Mouse (Mus musculus): ENCODE measurements around the gene Grm1. TPM values are rescaled to one million over a fixed set of nuclear protein-coding genes. Genes with fewer than 3 reads are reported as not detected.

Gene Grm1
- total and polyA plus RNA-seq, 3 experiments = not detected

DNA sequence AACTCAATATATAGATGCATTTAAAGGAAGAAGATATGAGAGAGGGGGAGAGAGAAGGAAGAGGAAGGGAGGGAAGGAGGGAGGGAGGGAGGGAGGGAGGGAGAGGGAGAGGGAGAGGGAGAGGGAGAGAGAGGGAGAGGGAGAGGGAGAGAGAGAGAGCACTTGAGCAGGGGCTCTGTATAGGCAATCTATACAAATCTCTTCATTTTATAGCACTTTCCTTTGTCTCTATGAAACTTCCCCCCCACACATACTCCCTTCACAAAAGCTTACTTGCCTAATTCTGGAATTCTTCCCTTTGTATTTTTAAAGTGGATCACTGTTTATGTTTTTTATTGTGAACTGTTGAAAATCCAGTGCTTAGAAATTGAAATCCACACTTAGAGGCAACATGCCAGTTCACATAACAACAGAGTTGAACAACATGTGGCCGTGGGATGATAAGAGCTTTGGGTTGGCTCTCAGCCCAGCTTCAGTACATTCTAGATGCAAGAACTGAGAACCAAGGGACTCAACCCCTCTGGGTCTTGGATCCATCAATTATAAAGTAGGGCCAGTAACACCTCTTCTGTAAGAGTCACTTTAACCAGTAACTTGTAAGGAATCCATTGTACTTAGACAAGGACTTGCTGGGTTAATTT, 345.0 kb downstream of the Grm1 start:
- H3K4me2 ChIP-seq (ENCODE audit: insufficient read depth, low read depth, poor library complexity, severe bottlenecking) = no peak overlapping the region
- in situ Hi-C loops (cut with MboI; ENCODE audit: low pct_ligation_motif_present, low pct_unique_long_range_greater_than_20kb, low sequenced_read_pairs) = no loop called here
- DNase-seq (ENCODE audit: extremely low read depth) = no peak

DNA sequence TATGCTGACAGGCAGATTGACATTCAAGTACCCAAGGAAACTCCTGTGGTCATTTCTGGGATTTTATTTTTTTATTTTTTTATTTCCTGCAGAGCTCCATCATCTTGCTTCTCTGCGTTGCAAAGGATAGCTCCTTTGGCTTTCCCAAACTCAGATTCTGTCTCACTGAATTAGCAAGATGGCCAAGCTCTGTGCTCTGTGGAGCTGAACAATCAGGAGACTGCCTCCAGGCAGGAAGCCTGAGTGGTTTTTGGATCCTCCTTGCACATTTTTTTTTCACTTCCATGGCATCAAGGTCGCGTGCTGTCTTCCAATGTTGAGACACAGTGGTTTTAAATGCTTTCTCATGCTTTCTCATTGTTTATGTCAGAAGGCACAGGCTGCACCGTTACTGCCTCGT, 347.6 kb downstream of the Grm1 start:
- Histone ChIP-seq H3K27me3 (replicated peaks) (no peaks in the 10 kb centered on the region), H3K4me3 (replicated peaks in 1 of 3; ENCODE audit: low read depth in 2 of 3, low read length in 2 of 3, poor library complexity in 1 of 3) (no peak overlapping the region), H3K27ac (ENCODE audit: insufficient read depth, low read depth) (no peak overlapping the region), H3K79me2 (replicated peaks; ENCODE audit: control insufficient read depth, extremely low read depth, insufficient read depth, poor library complexity, severe bottlenecking) (no peaks in the 10 kb centered on the region), H3K9ac (ENCODE audit: insufficient read depth, low read depth) (no peak overlapping the region), H3K4me1 (ENCODE audit: control insufficient read depth in 1 of 2, insufficient read depth in 2 of 2) (peaks cover 0 to 7% of the 10 kb centered on the region in 2 experiments; a peak in 2 of 4 replicates), H3K4me2 (ENCODE audit: insufficient read depth, low read depth, poor library complexity, severe bottlenecking) (no peak overlapping the region), H3K36me3 (replicated peaks in 1 of 2; ENCODE audit: control insufficient read depth in 1 of 2, insufficient read depth in 1 of 2, low read length in 1 of 2) (no peaks in the 10 kb centered on the region), H3K9me3 (replicated peaks; ENCODE audit: low read length) (no peaks in the 10 kb centered on the region)
- TF ChIP-seq RCOR1 (conservative IDR thresholded peaks at IDR 0.05; ENCODE audit: low read depth, low read length) = no peak
- no peak for TF ChIP-seq ELF1 (IDR thresholded peaks at IDR 0.05; ENCODE audit: low read depth, low read length)
- TF ChIP-seq SIN3A (IDR thresholded peaks at IDR 0.05; ENCODE audit: low read length) = no peak
- no peak for TF ChIP-seq RAD21 (IDR thresholded peaks at IDR 0.05; ENCODE audit: low read depth, low read length)
- no peak for TF ChIP-seq JUND (conservative IDR thresholded peaks at IDR 0.05; ENCODE audit: low read depth, low read length)
- no peak for TF ChIP-seq USF2 (conservative IDR thresholded peaks at IDR 0.05; ENCODE audit: low read depth, low read length)
- no peak for TF ChIP-seq IRF4 (IDR thresholded peaks at IDR 0.05; ENCODE audit: low read depth, low read length)
- no peak for TF ChIP-seq MAZ (IDR thresholded peaks at IDR 0.05; ENCODE audit: low read depth, low read length)
- no peak for TF ChIP-seq BHLHE40 (IDR thresholded peaks at IDR 0.05; ENCODE audit: low read depth, low read length)
- no peak for TF ChIP-seq SMC3 (IDR thresholded peaks at IDR 0.05; ENCODE audit: low read depth, low read length)
- dilution Hi-C loops (cut with MboI; ENCODE audit: extremely low pct_ligation_motif_present, extremely low pct_unique_long_range_greater_than_20kb, low sequenced_read_pairs) = no loop called here
- no peak for DNase-seq (ENCODE audit: extremely low read depth)
- in situ Hi-C loops (cut with MboI; ENCODE audit: low pct_ligation_motif_present, low pct_unique_long_range_greater_than_20kb, low sequenced_read_pairs) = no loop called here

More for the DNA sequence above, 345.0 kb downstream of the Grm1 start:
- Histone ChIP-seq H3K27ac (ENCODE audit: insufficient read depth, low read depth) (no peak overlapping the region), H3K9ac (ENCODE audit: insufficient read depth, low read depth) (no peak overlapping the region), H3K27me3 (replicated peaks) (no peaks in the 10 kb centered on the region), H3K36me3 (replicated peaks in 1 of 2; ENCODE audit: control insufficient read depth in 1 of 2, insufficient read depth in 1 of 2, low read length in 1 of 2) (no peaks in the 10 kb centered on the region), H3K79me2 (replicated peaks; ENCODE audit: control insufficient read depth, extremely low read depth, insufficient read depth, poor library complexity, severe bottlenecking) (no peaks in the 10 kb centered on the region), H3K4me1 (ENCODE audit: control insufficient read depth in 1 of 2, insufficient read depth in 2 of 2) (peaks cover 0 to 7% of the 10 kb centered on the region in 2 experiments; a peak in 2 of 4 replicates), H3K4me3 (replicated peaks in 1 of 3; ENCODE audit: low read depth in 2 of 3, low read length in 2 of 3, poor library complexity in 1 of 3) (no peak overlapping the region), H3K9me3 (replicated peaks; ENCODE audit: low read length) (no peaks in the 10 kb centered on the region)
- dilution Hi-C loops (cut with MboI; ENCODE audit: extremely low pct_ligation_motif_present, extremely low pct_unique_long_range_greater_than_20kb, low sequenced_read_pairs) = no loop called here
- no peak for TF ChIP-seq ETS1 (conservative IDR thresholded peaks at IDR 0.05; ENCODE audit: low read depth, low read length)

DNA sequence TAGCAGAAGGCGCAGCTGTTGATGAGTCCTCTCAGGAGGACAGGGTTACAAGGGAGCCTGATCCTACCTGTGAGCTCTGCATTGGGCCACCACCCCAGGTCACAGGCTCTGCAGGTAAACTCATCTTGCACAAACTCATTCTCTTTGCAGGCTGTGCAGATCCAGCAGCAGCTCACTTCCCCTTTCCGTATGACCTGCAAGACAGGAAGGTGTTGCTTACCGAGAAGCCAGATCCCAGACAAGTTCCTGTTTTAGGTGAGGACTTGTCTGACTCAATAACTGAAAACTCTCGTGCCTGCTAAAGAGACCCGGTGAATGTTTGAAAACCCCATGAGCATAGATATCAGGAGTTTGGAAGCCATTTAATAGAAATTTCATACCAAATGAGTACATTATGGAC, 349.1 kb downstream of the Grm1 start:
- in situ Hi-C loops (cut with MboI; ENCODE audit: low pct_ligation_motif_present, low pct_unique_long_range_greater_than_20kb, low sequenced_read_pairs) = no loop called here
- H3K27ac ChIP-seq (ENCODE audit: insufficient read depth, low read depth) = no peak overlapping the region
- H3K4me3 ChIP-seq (replicated peaks in 1 of 3; ENCODE audit: low read depth in 2 of 3, low read length in 2 of 3, poor library complexity in 1 of 3) = no peak overlapping the region
- dilution Hi-C loops (cut with MboI; ENCODE audit: extremely low pct_ligation_motif_present, extremely low pct_unique_long_range_greater_than_20kb, low sequenced_read_pairs) = no loop called here
- peaks cover 0 to 7% of the 10 kb centered on the region in 2 experiments; a peak in 2 of 4 replicates for H3K4me1 ChIP-seq (ENCODE audit: control insufficient read depth in 1 of 2, insufficient read depth in 2 of 2)
- DNase-seq (ENCODE audit: extremely low read depth) = peak; percentile 63
- no peaks in the 10 kb centered on the region for H3K36me3 ChIP-seq (replicated peaks in 1 of 2; ENCODE audit: control insufficient read depth in 1 of 2, insufficient read depth in 1 of 2, low read length in 1 of 2)
- H3K4me2 ChIP-seq (ENCODE audit: insufficient read depth, low read depth, poor library complexity, severe bottlenecking) = no peak overlapping the region
- H3K9me3 ChIP-seq (replicated peaks; ENCODE audit: low read length) = no peaks in the 10 kb centered on the region
- H3K79me2 ChIP-seq (replicated peaks; ENCODE audit: control insufficient read depth, extremely low read depth, insufficient read depth, poor library complexity, severe bottlenecking) = no peaks in the 10 kb centered on the region
- TF ChIP-seq EP300 (IDR thresholded peaks at IDR 0.05; ENCODE audit: low read length) (0 out of 2 replicates have a peak, but pooled peaks have one; percentile 16), NELFE (IDR thresholded peaks at IDR 0.05; ENCODE audit: low read depth, low read length) (no peak)
- no peaks in the 10 kb centered on the region for H3K27me3 ChIP-seq (replicated peaks)
- no peak overlapping the region for H3K9ac ChIP-seq (ENCODE audit: insufficient read depth, low read depth)
